Mouse (Mus musculus): ENCODE measurements around the gene Tbck. TPM values are rescaled to one million over a fixed set of nuclear protein-coding genes. Genes with fewer than 3 reads are reported as not detected.

Gene Tbck
- 1 to 10 TPM; 8.2 to 8.9 TPM for total RNA-seq (2021)
- long read RNA-seq, experiment 1, full-length matches to known transcripts: 2 of 6 reads
- long read RNA-seq, experiment 1, partial matches to known transcripts: 2 of 6 reads
- long read RNA-seq, experiment 1, other reads (novel, unspliced or antisense): 2 of 6 reads
- long read RNA-seq, experiment 2, partial matches to known transcripts: 0 of 2 reads
- long read RNA-seq, experiment 2, other reads (novel, unspliced or antisense): 2 of 2 reads

- DNase-seq: peak; percentile 90
These were observed at the start of gene Tbck for GRCm38 (mm10) chr3:132683447-132684230. Gene Tbck, plus strand, starts transcription at chr3:132684144.

DNA sequence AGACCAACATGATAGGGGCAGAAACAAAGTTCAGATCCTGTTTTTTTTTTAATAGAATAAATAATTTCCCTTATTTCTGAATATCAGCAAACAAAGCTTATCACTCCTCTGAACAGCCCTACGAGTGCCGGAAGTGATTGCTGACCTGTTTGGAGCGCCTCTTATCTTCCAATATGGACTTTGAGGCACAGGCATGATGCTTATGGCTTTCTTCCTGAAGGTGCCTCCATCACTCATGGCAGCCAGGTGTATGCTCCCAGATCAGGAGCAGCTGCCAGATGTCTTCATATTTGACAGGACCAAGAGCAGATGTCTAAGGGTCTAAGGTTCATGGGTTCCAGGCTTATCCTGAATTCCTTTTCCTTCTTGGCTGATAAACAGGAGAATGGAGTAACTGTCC is 46.9 kb upstream of the Tbck start:
- DNase-seq: no peak

DNA sequence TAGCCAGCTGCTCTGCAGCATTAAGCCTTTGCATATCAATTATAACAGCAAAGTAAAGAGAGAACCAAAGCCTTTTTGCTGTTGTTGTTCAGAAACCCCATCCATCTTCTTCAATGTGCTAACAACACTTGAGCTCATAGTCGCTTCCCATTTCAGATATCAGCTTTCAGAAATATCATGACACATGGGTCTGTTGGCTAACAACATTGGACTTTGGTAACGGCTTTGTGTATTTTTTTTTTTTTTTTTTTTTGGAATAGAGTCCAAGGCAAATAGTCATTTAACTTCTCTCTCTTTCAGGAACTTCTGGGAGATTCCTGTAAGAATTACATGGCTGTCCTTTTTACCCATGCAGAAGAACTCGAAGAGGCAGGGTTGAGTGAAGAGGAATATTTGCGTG is 39.9 kb upstream of the Tbck start:
- no peak for DNase-seq

- DNase-seq: no peak
These were observed 37.1 kb upstream of the Tbck start for GRCm38 (mm10) chr3:132646814-132647213.

GRCm38 (mm10) chr3:132649368-132649767 is 34.6 kb upstream of the Tbck start:
- DNase-seq: no peak

DNA sequence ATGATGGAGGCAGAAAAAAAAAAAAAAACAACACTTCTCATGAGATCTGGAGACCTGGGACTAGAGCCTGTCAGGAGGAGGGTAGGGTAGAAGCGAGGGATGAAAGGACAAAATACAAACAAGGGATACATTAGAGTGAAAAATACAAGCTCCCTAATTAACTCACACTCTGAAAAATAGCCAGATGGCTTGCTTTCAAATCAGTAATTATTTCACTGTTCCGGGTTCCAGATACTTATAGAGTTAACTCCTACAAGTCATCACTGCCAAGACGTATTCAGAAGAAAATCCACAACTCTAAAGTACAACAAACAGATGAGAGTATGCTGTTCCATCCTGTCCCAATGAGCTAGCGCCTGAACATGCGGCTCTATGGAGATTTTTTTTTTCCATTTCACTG is 33.8 kb upstream of the Tbck start:
- DNase-seq: no peak

DNA sequence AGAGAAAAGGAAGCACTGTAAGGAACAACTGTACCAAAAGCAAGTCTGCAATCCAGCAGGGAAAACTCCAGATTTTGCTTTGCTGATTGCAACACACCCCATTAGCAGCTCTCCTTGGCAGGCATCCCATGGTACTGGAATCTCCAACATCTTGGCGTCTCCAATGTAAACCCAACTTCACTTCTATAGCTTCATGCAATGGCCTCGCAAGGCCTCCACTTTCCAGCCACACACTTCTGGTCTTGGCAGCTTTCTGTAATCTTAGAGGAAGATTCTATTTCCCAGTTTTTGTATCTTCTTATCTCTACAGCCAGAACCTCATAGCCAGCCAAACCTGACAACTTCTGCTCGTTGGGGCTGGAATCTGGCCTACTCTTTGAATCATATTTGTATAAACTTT is 32.2 kb upstream of the Tbck start:
- no peak for DNase-seq

DNA sequence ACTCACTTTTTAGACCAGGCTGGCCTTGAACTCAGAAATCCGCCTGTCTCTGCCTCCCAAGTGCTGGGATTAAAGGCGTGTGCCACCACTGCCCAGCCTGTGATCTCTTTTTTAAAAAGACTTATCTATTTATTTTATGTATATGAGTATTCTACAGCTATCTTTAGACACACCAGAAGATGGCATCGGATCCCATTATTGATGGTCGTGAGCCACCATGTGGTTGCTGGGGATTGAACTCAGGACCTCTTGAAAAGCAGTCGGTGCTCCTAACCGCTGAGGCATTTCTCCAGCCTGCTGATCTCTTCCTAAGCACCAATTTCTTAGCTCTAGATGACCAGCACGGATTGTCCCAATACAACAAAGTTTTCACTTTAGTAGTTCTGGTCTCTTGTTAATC is 30.0 kb upstream of the Tbck start:
- DNase-seq: no peak

DNA sequence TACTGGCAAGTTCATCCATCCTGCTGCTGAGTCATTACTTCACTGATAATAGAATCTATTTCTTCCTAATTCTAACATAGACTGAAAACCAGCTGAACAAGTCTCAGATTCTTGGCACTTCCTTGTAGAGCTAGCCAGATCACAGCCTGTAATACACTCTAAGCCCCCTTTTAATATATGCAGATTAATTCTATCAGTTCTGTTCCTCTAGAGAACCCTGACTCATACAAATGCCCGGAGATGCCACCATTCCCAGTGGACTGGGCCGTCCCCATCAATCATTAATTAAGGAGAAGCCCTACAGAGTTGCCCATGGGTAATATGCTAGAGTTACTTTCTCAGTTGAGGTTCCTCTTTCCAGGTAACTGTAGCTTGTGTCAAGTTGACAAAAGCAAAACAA is 28.0 kb upstream of the Tbck start:
- DNase-seq: no peak

DNA sequence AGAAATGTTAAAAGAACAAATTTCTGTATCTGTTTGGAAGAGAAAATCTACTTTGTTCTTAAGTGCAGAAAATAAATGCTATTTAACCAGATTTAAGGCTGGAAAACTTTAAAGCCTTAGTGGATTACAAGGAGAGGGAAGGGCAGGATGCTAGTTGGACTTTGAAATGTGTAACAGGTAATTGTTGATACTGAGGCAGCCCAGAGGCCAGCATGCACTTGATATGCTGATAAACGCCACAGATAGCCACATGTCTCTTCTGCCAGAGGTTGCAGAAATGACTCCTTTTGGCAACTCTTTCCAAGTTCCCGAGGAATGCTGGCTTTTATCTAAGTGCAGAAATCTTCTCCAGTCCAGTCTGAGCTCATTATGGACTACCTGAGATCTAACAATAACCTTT is 6.5 kb upstream of the Tbck start:
- no peak for DNase-seq

DNA sequence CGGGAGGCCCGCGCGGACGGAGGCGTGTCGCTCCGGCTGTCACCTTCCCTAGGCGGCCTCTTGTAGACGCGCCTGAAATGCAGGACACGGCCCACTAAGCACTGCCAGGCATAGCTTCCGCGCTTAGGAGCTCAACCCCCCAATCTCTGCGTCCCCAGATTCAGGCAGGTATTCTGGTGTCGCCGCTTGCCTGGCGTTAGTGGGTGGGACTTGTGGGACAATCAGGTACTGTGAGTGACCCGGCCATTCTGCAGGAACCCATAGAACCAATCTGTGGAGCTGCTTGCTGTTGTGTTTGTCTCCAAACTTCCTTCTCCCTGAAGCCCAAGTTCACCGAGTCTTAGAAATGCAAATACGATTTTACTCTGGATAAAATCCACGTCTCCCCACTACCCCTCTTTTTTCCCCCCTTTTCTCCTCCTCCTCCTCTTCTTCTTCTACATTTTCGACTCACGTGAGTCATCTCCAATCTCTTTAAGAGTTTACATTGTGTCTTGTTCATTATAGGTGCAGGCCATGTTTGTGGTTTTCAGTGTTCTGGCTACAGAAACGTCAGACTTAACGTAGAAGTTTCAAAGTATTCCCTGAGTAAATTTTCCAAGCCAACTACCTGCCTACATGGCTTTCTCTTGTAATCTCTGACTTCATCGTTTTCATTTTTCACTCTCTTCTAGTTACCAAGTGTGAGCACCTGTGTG is 436 bp downstream of the Tbck start, which contains the start of gene Aimp1:
Gene Aimp1, minus strand, starts transcription at position 140 of the 698 bp plus-strand sequence.
- no peak for DNase-seq

- no peak for DNase-seq
These were observed 17.4 kb downstream of the Tbck start for GRCm38 (mm10) chr3:132701368-132701767.

DNA sequence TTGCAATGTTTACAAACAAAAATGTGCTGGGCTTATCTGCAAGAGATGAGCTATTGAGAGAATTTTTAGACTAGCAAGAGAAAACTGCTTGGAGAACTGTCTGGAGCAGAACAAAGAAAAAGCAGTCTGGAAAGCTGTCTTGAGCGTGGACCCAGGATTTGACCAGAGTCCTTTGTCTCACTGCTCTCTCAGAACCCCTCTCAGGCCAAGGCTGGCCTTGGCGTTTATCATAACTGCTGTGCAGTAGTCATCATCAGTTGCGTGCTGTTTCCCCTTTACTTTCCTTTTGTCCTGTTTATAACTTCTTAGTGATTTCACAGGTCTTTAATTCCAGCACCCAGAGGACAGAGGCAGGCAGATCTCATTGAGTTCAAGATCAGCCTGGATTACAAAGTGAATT is 20.3 kb downstream of the Tbck start:
- no peak for DNase-seq

DNA sequence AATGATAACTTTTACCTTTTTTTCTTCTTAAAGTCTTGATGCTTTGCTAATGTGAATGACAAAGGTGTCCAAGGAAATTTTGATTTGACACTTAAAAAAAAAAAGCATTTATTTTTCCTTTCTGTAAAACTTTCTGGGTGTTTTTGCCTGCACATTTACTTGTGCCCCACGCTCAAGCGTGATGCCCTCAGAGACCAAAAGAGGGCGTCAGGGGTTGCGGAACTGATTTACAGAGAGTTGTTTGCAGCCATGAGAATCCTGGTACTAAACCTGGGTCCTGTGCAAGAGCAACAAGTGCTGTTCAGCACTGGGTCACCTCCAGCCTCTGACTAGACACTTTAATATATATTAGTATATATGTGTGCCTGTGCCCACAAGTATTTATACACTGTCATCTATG is 23.0 kb downstream of the Tbck start:
- DNase-seq: no peak

GRCm38 (mm10) chr3:132713913-132714312 is 30.0 kb downstream of the Tbck start:
- DNase-seq: no peak

DNA sequence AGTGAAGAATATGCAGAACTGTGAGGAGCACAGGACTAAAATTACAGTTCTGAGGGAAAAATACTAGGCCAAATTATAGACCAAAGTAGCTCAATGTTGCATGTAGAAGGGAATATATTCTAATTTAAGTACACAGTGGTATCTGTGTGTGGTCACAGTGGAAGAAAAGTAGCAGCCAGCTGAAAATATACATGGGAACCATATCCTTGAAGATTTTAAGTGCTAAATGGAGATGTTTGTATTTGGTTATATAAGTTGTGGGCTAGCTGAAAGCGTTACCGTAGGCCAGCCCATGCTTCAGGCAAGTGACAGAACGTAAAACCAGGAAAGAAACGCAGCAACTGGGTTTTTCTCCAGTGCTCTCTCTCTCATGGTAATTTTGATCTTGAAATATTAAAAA is 33.4 kb downstream of the Tbck start:
- DNase-seq: no peak

DNA sequence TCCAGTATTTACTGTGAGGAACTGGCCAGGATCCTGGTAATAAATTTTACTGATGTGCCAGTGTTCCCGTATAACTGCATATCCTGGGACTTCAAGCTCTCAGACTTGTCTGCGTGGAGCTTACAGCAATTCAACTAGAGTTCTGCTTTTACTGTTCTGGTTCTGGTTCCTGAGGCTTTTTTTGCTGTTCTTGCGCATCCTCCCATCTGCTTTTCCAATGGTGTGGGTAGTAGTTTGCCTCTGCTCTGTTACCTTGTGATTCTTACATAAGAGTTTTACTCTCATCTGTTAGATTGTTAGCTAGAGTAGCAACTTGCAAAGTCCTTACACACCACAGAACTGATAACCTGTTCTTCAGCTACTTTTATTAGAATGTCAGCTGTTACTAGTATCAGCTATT is 40.4 kb downstream of the Tbck start:
- DNase-seq: no peak

- DNase-seq: no peak
These were observed 60.6 kb downstream of the Tbck start for GRCm38 (mm10) chr3:132744287-132745146.

DNA sequence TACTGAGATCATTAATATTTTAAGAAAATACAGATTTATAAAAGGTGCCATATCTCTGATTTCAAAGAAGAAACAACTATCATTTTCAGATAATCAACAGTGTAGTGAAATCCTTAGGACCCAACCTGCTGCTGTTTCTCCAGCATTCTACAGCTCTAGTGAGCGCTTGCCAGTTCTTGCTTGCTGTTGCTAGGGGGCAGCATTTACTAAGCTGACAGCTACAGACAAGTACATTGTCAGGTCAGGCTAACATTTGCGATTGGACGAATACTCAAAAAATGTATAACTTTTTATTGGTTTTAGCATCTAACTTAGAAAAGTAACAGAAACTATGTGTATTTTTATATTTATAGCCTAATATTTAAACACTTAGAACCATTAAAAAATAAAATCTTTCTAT is 63.1 kb downstream of the Tbck start:
- DNase-seq: no peak

DNA sequence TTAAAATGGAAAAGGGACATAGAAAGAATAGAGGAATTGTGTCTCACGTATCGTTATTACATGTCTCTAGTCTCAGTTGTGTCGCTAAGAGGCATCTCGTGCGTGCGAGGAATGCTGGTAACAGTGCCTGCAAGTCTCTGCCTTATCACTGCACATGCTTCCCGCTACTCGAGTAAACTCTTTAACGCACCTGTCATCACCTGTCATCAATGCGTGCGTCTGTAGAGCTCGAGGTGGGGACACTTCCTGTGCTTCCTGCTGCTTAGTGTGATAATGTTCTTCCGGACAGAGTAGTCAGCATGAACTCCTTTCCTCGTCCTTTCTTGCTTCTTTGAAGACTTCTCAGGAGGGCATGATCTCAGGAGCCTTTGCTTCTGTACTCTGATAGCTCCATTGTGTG is 63.8 kb downstream of the Tbck start:
- DNase-seq: no peak

DNA sequence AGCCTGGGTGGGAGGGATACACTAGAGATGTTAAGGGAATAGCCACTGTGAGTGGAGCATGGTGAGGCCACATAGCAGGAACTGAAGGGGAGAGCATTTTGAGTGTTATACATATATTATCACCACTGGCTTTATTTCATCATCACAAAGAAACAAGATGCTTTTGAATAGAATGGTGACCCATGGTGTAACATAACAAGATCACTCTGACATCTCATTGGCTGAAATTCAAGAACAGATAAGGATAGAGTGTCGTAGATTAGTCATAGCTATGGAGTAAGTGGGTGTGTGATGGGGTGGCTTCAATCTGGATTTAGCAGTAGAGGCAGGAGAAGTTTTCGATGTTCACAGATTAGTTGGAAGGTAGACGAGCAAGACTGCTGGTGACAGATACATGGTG is 64.8 kb downstream of the Tbck start:
- no peak for DNase-seq

GRCm38 (mm10) chr3:132752772-132753171 is 68.8 kb downstream of the Tbck start:
- DNase-seq: no peak
